Mouse (Mus musculus): ENCODE measurements around the gene B4galt1. TPM values are rescaled to one million over a fixed set of nuclear protein-coding genes. Genes with fewer than 3 reads are reported as not detected.

Gene B4galt1
- total RNA-seq, 2 experiments from 2014 or later = 4.7 to 5.4 TPM

DNA sequence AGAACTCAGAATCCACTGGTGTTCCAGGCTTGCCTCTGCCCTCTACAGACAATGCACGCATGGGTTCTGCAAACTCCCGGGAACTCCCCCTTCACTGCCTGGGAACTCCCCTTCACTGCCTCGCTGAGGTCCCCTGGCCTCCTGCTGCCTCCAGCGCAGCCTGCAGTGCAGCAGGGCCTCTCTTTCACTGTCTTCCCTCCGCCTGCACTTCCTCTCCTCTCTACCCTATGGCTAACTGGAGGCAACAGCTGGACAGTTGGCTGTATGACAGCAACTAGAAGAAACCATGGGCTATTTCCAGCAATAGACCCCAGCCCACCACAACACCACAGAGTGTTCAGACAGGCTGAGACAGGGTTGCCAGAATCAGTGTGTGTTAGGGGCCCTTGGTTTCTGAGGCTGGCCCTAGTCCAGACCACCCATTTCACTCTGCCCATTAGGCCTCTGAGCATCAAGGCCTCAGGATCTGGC is 9.5 kb downstream of the B4galt1 start:
- no peak for DNase-seq (ENCODE audit: low spot score in 2 of 2)

DNA sequence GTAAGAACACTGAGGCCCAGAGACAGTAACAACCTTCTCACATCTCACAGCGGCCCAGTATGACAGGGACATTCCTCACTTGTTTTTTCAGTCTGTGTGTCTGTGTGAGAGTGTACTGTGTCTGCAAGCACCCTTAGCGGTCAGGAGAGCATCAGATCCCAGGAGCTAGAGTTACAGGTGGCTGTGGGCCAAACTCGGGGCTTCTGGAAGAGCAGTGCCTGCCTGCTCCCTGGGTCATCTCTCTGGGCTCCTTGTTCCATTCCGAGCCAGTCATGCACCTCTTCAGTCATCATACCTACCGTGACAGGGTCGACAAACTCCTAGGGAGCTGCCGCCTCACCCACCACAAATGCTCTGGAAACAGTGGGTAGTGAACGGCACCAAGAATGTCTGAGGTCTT is 10.1 kb downstream of the B4galt1 start:
- DNase-seq (ENCODE audit: low spot score in 2 of 2) = no peak

DNA sequence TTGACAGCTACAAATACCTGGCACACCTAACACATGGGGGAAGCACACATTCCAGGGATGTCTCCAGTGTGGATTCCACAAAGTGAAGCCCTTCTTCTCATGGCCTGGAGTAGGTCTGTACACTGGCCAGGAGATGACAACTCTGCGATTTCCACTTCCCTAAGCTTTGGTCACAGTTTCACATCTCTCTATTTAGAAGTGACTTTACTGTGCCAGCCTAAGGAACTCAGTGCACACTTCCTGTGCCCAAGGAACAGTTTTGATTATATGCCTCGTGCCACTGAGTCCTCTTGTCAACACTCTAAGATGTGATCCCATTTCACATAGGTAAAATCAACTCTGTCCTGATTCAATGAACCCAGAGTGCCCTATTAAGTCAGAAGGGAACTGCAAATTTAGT is 13.4 kb downstream of the B4galt1 start:
- DNase-seq (ENCODE audit: low spot score in 2 of 2) = no peak

DNA sequence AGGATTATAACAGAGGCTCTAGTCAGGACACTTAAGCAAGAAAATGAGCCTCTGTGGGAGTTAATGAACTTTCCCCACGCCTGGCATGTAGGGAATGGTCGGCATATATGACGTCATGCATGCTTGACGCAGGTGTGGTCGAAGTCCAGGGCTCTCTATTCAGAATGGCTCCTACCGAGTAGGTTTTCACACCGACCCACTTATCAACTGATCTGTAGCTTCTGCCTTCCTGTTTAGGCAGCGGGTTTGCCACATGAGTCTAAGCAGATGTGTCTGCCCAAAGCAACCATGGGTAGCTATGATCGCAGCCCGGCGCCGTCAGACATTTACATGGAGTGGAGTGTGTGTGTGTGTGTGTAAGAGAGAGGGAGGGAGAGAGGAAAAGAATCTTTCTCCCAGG is 14.6 kb downstream of the B4galt1 start:
- DNase-seq (ENCODE audit: low spot score in 2 of 2) = no peak

DNA sequence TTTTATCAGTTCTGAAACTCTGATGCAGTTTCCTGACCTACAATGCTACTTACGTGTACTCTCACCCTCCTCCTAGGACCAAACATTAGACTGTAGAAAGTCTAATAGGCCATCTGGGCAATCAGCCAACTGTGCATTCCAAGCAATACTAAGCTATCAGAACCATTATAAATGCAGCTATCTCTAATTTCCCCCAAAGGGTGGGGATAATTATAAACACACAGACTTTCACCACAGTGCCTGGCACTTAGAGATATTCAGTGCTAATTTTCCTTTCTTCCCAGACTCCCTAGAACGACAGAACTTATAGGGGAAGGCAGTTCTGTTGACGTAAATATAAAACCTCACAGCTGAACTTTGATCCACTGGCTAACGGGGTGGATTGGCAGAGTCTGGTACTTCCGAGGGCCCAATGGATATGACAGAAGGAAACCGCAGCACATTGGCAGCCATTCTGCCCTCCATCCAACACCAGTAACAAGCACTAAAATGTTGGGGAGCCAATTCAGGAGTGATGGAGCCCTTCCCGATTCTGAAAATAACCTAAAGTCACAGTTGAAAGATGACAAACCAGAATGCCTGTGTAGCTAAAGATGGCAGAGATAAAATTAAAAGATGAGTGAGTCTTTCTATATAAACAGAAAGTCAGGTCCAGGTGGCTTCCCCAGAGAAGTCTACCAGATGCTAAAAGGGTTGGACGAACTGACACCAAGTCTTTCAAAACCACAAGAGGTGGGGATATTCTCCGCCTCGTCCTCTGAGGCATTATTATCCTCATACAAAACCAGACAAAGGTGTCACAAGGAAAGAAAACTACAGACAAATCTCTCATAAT is 16.1 kb downstream of the B4galt1 start:
- no peak for DNase-seq (ENCODE audit: low spot score in 2 of 2)

DNA sequence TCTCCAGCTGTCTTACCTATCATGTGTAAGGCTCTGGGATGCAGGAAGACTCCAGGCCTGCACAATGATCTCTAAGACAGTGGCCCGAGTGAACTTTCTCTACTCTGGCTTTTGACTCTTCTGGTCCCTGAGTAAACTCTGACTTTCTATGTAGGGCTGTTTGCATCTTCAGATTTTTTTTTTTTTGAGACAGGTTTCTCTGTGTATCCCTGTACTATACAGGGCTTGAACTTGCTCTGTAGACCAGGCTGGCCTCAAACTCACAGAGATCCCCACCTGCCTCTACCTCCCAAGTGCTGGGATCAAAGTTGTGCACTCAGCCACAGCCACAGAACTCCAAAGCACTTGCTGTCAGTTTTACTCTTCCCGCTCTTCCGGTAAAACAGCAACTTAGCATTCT is 16.8 kb downstream of the B4galt1 start:
- DNase-seq (ENCODE audit: low spot score in 2 of 2) = no peak

DNA sequence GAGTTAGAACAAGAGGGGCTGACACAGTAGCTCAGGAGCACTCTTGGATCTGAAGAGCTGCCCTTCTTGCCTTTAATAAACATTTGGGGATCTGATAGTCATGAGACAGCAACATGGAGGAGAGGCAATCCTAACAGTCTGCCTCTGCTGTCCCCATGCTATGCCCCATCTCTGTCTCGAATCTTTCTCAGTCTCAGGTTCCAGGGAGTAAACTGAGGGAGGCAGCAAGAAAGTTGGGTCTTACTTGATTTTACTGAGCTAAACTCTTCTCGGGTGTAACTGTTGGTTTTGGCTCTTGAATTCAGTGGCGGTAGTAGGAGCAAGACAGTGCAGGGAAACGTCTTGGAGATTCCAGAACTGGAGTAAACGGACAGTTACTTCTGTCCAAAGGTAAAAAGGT is 18.9 kb downstream of the B4galt1 start:
- DNase-seq (ENCODE audit: low spot score in 2 of 2) = no peak

DNA sequence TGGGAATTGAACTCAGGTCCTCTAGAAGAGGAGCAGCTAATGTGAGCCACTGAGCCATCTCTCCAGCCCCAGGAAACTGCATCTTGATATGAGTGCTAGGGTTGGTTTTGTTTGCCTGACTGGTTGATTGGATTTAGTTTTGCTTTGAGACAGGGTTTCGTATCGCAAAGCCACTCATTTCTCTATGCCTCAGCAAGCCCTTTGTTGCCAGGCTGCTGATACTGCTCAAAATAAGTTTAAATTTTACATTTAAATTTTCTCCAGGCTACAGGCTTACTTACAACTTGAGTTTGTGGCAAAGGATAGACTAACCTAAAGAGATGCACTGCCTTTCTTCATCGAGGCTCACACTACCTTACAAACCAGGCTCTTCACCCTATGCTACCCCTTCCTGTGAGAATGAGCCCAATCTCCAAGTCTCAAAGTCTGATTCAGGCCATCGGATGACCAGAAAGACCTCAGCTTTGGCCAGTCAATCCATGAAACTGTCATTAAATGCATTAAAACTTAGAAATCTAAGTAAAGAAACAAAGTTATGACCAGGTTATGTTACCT is 19.5 kb downstream of the B4galt1 start:
- no peak for DNase-seq (ENCODE audit: low spot score in 2 of 2)

DNA sequence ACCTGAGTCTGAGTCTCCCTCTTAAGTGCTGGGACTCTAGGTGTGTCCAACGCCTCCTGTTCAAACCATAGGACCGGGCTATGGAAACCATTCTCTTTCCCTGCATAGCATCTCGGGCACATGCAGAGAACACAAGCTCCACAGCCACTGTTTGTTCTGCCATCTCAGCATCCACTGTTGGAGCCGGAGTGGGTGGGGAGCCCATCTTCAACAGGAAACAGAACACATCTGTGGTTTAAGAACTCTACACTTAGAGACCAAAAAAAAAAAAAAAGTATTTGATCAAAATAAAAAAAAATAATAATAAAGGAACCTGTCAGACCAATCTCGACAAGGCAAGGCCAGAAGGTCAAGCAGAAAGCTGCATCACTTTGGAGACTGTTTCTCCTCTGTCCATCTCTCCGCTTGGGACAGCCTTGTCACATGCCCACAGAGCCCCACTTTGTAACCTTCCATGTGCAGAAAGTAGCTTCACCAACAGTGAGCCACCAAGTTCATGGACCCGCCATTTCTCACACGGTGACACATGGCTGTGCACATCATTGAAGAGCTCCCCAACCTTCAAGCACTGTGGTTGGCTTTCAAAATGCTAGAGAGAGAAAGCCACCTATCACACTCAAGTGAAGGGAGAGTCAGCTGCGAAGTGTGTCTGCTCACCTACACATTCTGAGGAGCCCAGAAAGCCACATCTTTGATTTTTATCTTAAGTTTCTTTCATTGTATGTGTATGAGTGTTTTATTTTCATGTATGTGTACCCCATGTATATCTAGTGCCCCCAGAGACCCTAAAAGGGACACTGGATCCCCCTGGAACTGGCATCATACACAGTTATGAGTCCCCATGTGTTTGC is 20.2 kb downstream of the B4galt1 start:
- DNase-seq (ENCODE audit: low spot score in 2 of 2) = no peak

DNA sequence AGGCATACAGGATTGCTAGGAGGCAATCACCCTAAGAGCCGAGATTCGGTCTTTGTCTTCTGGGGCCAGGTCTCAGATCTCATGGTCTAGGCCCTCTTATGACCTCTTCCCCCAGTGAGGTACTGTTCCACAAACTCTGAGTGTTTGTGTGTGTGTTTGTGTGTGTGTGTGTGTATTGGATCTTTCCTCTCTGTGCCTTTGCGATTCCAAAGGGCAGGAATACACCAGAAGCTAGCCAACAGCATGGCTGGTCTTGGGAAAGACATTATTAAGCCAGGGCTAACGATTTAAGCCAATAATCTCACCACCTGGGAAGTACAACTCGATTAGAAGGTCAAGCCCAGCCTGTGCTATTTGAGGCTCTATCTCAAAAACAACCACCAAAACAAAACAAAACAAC is 23.3 kb downstream of the B4galt1 start:
- no peak for DNase-seq (ENCODE audit: low spot score in 2 of 2)

DNA sequence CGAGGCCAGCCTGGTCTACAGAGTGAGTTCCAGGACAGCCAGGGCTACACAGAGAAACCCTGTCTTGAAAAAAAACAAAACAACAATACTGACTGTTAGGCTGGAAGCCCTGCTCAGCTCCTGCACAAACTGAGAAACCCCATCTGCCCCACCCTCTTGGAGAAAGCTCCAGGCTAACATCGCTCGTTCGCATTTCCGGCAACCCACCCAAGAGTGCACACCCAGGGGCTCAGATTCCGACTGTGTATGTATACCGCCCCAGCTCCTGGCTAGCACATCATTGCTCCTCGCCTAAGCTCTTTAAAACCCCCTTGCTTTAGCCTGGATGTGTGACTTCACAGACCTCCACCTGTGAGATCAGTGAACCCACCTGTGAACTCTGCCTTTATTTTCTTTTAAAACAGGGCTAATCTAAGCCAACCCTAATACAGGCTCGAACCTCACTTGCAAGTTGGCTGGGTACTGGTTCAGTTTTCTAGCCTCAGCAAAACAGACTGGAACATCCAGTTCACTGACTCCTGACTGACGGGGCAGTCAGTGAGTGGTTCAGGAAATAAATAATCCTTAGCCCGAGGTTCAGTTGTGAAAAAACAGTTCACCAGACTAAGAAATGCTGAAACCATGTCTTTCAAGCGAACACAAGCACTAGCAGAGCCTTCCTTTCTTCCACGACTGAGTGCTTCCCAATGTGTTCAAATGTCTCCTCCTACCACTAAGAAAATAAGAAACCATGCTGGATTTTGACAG is 24.0 kb downstream of the B4galt1 start:
- no peak for DNase-seq (ENCODE audit: low spot score in 2 of 2)

DNA sequence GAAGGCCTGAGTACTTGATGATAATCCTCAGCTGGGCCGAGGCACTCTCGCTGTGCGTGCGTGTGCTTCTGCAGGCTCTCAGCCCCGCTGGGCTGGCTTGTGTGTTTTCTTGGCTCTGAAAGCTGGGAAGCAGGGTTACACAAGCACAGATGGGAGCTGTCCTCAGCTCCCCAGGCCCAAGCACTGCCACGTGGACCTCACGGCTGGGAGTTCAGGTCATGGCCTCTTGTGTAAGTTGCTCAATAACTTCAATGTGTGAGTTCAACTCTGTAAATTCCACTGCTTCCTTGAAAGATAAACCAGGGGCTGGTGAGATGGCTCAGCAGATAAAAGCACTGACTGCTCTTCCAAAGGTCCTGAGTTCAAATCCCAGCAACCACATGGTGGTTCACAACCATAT is 24.9 kb downstream of the B4galt1 start:
- no peak for DNase-seq (ENCODE audit: low spot score in 2 of 2)

DNA sequence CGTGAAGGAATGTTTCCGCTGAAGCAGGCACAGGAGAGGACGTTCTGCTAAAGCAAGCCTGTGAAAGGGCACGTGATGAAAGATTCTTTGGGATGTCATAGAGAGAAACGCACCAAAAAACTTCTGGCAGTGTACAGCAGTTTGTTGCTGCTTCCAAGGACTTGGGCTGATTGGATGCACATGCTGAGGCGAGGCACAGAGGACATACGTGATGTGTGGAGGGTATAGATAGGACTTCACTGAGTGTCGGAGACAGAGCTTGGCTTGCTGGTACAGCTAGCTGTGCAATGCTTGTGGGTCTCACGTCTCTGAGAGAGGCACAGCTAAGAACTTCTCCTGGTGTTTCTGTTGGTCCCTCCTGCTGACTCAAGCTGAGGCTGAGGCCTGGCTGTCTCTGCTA is 25.9 kb downstream of the B4galt1 start:
- no peak for DNase-seq (ENCODE audit: low spot score in 2 of 2)

DNA sequence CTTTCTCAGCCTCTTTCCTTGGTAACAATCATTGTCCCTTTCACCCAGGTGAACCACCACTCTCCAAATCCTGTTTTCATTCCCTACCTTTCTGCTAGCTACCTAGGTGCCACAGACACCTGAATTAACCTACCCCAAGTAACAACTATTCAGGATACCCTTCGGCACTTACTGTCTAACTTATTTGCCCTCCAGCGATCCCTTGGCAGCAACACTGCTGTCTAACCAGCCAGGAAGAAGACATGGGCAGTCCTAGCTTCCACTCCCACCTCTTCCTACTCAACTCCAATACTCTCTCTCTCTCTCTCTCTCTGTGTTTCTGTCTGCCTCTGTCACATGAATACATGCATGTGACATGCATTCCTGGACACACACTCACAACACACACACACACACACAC is 27.0 kb downstream of the B4galt1 start:
- DNase-seq (ENCODE audit: low spot score in 2 of 2) = no peak

DNA sequence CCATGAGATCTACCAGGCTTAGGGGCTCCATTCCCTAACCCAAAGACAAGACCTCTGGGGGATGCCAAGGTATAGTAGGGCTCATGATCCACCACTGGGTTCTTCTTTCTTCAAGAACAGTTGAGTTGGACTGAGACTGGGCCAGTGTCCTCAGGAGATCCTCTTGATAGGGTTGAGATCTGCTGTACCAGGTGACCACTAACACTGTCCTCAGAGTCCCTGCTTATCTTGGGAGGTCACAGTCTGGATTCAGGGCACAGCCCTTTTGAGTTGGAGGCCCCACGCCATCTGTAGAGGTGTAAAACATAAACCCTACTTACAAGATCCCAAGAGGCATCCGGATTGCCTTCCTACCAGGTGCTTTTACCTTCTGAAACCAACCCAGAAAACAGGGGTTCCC is 27.8 kb downstream of the B4galt1 start:
- DNase-seq (ENCODE audit: low spot score in 2 of 2) = no peak

DNA sequence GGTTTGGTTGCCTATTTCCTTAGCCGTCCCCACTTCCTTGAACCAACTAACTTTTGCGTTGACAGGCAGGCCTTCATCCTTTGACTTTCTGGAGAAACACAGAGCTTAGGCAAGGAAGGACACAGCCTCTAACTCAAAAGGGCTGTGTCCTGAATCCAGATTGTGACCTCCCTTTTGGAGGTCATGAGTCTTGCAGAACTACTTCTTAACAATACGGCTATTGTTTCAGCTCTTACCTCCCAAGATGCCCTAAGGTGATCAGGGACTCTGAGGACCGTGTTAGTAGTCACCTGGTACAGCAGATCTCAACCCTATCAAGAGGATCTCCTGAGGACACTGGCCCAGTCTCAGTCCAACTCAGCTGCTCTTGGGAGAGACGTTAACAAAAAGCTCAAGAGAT is 28.7 kb downstream of the B4galt1 start:
- DNase-seq (ENCODE audit: low spot score in 2 of 2) = no peak

DNA sequence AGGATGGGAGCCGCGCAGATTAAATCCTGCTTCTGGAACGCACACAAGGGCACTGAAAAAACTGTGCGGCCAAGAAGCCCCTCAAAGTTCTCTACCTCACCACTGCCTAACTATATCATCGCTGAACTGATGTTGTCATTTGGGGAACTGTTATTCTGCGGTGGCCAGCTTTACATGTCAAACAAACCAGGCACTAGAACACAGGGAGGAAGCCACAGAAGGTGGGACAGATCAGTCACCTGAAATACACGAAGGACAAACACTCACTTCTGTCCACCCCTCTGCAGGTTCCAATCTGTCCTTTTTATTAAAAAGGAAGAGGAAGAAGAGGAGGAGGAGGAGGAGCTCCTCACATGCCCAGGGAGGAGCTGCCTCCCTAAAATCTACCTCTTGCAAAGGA is 29.3 kb downstream of the B4galt1 start:
- DNase-seq (ENCODE audit: low spot score in 2 of 2) = no peak

DNA sequence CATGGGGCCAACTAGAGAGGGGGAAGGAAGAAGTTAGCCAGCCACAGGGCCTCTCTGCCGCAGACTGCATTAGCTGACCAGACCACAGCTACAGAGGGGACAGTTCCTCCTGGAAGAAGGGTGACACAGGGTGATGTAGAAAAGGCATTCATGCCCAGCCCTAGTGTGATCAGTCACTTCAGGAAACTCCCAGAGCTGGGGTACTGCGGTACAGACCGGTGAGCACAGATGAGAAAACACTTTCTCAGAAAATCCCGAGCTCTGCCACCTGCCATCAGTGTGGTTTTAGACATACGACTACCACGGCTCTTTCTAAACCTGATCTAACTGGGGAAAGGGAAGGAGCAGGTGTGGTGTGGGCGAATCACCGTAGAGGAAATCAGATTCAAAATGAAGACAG is 30.1 kb downstream of the B4galt1 start:
- no peak for DNase-seq (ENCODE audit: low spot score in 2 of 2)

DNA sequence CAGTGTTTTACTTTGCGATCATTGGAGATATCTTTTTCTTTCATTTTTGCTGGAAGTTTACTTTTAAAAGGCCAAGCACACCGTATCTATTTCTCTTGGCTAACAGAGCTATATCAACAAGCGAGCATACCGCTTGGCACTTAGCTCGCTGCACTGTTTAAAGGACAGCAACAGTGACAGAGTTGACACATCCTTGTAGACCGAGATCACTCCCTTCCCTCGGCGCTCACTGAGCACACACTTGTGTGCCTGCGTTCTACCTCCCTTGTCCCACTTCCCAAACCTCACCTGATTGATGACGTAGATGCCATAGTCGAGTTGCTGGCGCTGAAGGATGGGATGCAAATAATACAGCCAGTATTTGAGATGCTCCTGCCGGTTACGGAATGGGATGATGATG is 30.7 kb downstream of the B4galt1 start:
- DNase-seq (ENCODE audit: low spot score in 2 of 2) = no peak

DNA sequence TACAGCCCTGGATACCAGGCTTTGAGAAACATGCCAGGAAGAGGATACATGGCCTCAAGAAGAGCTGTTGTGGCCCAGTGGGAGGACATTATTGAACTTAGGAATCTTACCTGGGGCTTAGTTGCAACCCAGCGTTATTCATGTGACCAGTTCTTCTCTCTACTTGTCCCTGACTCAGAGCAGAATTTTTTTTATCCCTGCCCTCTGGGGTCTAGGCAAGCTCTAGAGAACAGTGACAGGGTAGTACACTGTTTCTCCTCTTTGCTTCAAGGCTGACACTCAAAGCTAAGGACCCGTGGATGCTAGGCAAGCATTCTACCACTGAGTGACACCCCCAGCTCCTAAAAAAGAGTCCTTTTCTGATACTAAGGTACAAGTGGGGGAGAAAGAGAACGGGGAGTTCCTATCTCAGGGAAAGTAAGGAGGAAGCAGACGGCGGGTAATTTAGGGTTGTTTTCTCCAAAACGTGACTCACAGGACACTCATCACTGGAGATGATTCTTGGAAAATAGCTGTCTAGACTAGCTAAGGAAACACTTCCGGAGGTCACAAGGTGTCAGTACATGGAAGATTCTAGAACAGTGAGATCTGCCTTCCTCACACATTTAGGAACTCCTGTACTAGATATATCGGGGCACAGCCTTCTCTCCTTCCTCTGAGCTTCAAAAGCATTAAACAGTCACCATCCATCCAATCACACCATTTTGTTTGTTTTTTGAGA is 32.3 kb downstream of the B4galt1 start:
- no peak for DNase-seq (ENCODE audit: low spot score in 2 of 2)

DNA sequence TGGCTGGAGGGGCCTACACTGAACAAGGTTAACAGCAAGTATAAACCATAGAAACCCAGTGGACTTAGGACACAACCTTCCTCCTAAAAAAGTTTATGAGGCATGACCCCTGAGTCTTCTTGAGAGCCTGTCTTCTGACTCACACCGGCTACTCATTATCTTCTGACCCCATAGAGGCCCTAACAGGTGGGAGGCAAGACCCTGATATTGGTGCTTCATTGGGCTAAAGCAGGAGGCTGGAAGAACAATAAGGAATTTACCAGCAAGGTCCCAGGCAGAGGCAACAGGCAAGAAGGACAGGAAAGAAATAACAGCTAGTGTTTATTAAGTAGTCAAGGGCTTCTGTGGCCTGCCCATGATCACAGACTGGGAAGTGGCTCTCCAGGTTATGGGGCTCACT is 32.9 kb downstream of the B4galt1 start:
- DNase-seq (ENCODE audit: low spot score in 2 of 2) = no peak

Data from left cerebral cortex, adult 18-20 months (tissue).